9 mouse cellular contexts compared by ENCODE assay signal in the genomic region with DNA sequence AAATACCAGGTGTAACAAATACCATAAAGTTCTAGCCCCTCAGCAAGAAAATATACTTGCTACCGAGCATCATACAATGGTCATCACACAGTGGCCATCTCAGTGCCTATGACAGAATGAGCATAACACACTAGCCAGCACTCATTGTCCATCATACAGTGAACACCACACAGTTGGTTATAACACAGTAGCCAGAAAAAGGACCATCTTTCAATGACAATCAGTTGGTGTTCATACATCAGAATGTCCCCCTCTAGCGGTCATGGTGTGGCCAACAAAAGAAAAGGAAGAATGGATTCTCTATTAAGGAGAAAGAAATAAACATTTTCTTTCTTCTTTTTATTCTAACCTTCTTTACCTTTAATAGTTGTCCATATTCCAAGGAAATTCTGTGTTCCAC.
DNase-seq lines count a peak whose midpoint lies in the region; ATAC-seq and TF ChIP-seq lines count a peak whose summit lies in the region.
"Had no signal": no experiment of that assay in that cellular context is flagged by ENCODE, and none has a peak within 500 bp of the region (broad histone marks: within the 10 kb centered on the region; RNA-seq: fewer than 3 reads in every experiment).

No protein-coding gene starts in this region.

- DNase-seq in cerebellum, postnatal 14 days, result peak; percentile 26 to 45
- DNase-seq in cerebellum, adult 8-10 months, result no peak
- no peak for DNase-seq in liver, postnatal 0 days
- no peak for DNase-seq in liver
- peak; percentile 1 for DNase-seq in c-Kit-positive CD71-negative TER-119-negative erythroid progenitor cells, embryonic 14.5 days (ENCODE audit: low read depth)
- DNase-seq in midbrain, embryonic 14.5 days, result peak; percentile 82
- DNase-seq in ovary, postnatal 36 days (ENCODE audit: low spot score), result no peak
- DNase-seq in right cerebral cortex, adult 2 months (ENCODE audit: low spot score in 2 of 2), result no peak
- DNase-seq: heart, postnatal 14 days had no signal

- H3K27ac ChIP-seq in liver, postnatal 0 days (ENCODE audit: low read depth), result no peak overlapping the region
- no peak overlapping the region for H3K27ac ChIP-seq in midbrain, embryonic 14.5 days (replicated peaks; ENCODE audit: low read depth, low read length)

- WGBS in liver, postnatal 0 days (ENCODE audit: insufficient replicate concordance), result 40% methylated on average over 2 of the region's 2 CpGs
- WGBS in midbrain, embryonic 14.5 days, result 50% methylated on average over 2 of the region's 2 CpGs

- no peaks in the 10 kb centered on the region for H3K9me3 ChIP-seq in liver, postnatal 0 days (ENCODE audit: low read length)
- H3K9me3 ChIP-seq in midbrain, embryonic 14.5 days (ENCODE audit: control insufficient read depth, low read length), result no peaks in the 10 kb centered on the region

- no peak overlapping the region for H3K4me3 ChIP-seq in liver, postnatal 0 days (ENCODE audit: low read depth, low read length)
- no peak overlapping the region for H3K4me3 ChIP-seq in midbrain, embryonic 14.5 days (replicated peaks; ENCODE audit: low read depth, low read length)

- no peak for ATAC-seq in liver, postnatal 0 days
- ATAC-seq in midbrain, embryonic 14.5 days (ENCODE audit: low FRiP score, low TSS enrichment), result no peak

- no peak overlapping the region for H3K9ac ChIP-seq in liver, postnatal 0 days (replicated peaks)
- no peak overlapping the region for H3K9ac ChIP-seq in midbrain, embryonic 14.5 days (replicated peaks; ENCODE audit: low read length)

- no peaks in the 10 kb centered on the region for H3K4me1 ChIP-seq in liver, postnatal 0 days (ENCODE audit: insufficient read depth)
- H3K4me1 ChIP-seq in midbrain, embryonic 14.5 days (ENCODE audit: control insufficient read depth, insufficient read depth, low read length), result no peaks in the 10 kb centered on the region

- H3K27me3 ChIP-seq in liver, postnatal 0 days (ENCODE audit: insufficient read depth, low read length), result no peaks in the 10 kb centered on the region
- H3K27me3 ChIP-seq in midbrain, embryonic 14.5 days (ENCODE audit: control insufficient read depth, insufficient read depth, low read length), result no peaks in the 10 kb centered on the region

- no peaks in the 10 kb centered on the region for H3K36me3 ChIP-seq in liver, postnatal 0 days (replicated peaks; ENCODE audit: insufficient read depth, low read length)
- H3K36me3 ChIP-seq in midbrain, embryonic 14.5 days (ENCODE audit: control insufficient read depth, insufficient read depth, low read length), result no peaks in the 10 kb centered on the region

- TF ChIP-seq EP300 in liver, postnatal 0 days (IDR thresholded peaks at IDR 0.05; ENCODE audit: low read depth), result no peak

- TF ChIP-seq CTCF in liver, postnatal 0 days (IDR thresholded peaks at IDR 0.05; ENCODE audit: low read depth), result peak; percentile 44

- no peak overlapping the region for H3K4me2 ChIP-seq in liver, postnatal 0 days (ENCODE audit: low read depth, low read length)
- no peak overlapping the region for H3K4me2 ChIP-seq in midbrain, embryonic 14.5 days (ENCODE audit: low read length)

Comparison
In these comparisons a context has a peak if more than half of its experiments do, and no peak if none do; other contexts are left out.
1. DNase-seq: peak in cerebellum, postnatal 14 days (2 of 2), c-Kit-positive CD71-negative TER-119-negative erythroid progenitor cells, embryonic 14.5 days (single experiment) and midbrain, embryonic 14.5 days (single experiment); none in cerebellum, adult 8-10 months (single experiment), liver, postnatal 0 days (single experiment), liver (single experiment), ovary, postnatal 36 days (single experiment) and right cerebral cortex, adult 2 months (0 of 2).